Comparison of ENCODE assay signal across 31 mouse cellular contexts in the genomic region with DNA sequence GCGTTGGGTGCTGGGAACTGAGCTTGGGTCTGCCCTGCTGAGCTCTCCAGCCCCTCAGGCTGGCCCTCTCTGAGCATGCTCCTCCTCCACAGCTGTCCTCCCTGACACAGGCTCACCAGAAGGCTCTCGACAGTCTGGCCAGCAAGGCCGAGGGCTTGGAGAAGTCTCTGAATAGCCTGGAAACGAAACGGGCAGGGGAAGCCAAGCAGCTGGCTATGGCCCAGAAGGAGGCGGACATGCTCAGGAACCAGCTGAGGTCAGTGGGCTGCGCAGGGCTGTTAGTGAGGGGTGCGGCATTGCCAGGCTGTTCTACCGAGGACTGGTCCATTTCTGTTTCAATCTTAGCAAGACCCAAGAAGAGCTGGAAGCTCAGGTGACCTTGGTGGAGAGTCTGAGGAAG. TPM values are rescaled to one million over a fixed set of nuclear protein-coding genes. Genes with fewer than 3 reads are reported as not detected.
DNase-seq lines count a peak whose midpoint lies in the region; ATAC-seq and TF ChIP-seq lines count a peak whose summit lies in the region.
"Had no signal": no experiment of that assay in that cellular context is flagged by ENCODE, and none has a peak within 500 bp of the region (broad histone marks: within the 10 kb centered on the region; RNA-seq: fewer than 3 reads in every experiment).

No protein-coding gene starts in this region.

- ATAC-seq in midbrain, embryonic 11.5 days (ENCODE audit: low FRiP score), result no peak
- no peak for ATAC-seq in midbrain, embryonic 13.5 days
- ATAC-seq: CD4-positive, CD25-positive, alpha-beta regulatory T cell, adult 4 months; forebrain, embryonic 15.5 days; intestine, embryonic 15.5 days had no signal

- no peak overlapping the region for H3K4me3 ChIP-seq in gastrocnemius, adult 2 months
- H3K4me3 ChIP-seq in midbrain, embryonic 11.5 days (ENCODE audit: low read depth, low read length), result no peak overlapping the region
- no peak overlapping the region for H3K4me3 ChIP-seq in midbrain, embryonic 13.5 days (replicated peaks)
- H3K4me3 ChIP-seq: embryonic facial prominence, embryonic 12.5 days; erythroblast, embryonic 14.5 days; forebrain, embryonic 12.5 days; forebrain, embryonic 15.5 days; heart, adult 2 months; heart, embryonic 10.5 days; heart, embryonic 13.5 days; hindbrain, embryonic 12.5 days; hindbrain, embryonic 15.5 days; intestine, embryonic 15.5 days had no signal

- peaks cover 8% of the 10 kb centered on the region; the same call in 1 of the 2 replicates for H3K36me3 ChIP-seq in midbrain, embryonic 11.5 days (ENCODE audit: control insufficient read depth, insufficient read depth, low read length)
- H3K36me3 ChIP-seq in midbrain, embryonic 13.5 days, result peaks cover 10% of the 10 kb centered on the region
- H3K36me3 ChIP-seq: forebrain, embryonic 15.5 days; hindbrain, embryonic 15.5 days had no signal

- no peak overlapping the region for H3K9ac ChIP-seq in midbrain, embryonic 11.5 days (ENCODE audit: low read length)
- H3K9ac ChIP-seq in midbrain, embryonic 13.5 days (replicated peaks), result no peak overlapping the region
- H3K9ac ChIP-seq: embryonic facial prominence, embryonic 12.5 days; forebrain, embryonic 12.5 days; forebrain, embryonic 15.5 days; heart, embryonic 13.5 days; hindbrain, embryonic 12.5 days; hindbrain, embryonic 15.5 days; intestine, embryonic 15.5 days had no signal

- no peak overlapping the region for H3K4me2 ChIP-seq in midbrain, embryonic 11.5 days
- H3K4me2 ChIP-seq in midbrain, embryonic 13.5 days (replicated peaks), result no peak overlapping the region
- H3K4me2 ChIP-seq: embryonic facial prominence, embryonic 12.5 days; forebrain, embryonic 12.5 days; forebrain, embryonic 15.5 days; heart, embryonic 13.5 days; hindbrain, embryonic 12.5 days; hindbrain, embryonic 15.5 days; intestine, embryonic 15.5 days had no signal

- no peaks in the 10 kb centered on the region for H3K27me3 ChIP-seq in midbrain, embryonic 11.5 days (ENCODE audit: control insufficient read depth, insufficient read depth, low read length)
- no peaks in the 10 kb centered on the region for H3K27me3 ChIP-seq in midbrain, embryonic 13.5 days
- H3K27me3 ChIP-seq: embryonic facial prominence, embryonic 12.5 days; forebrain, embryonic 12.5 days; forebrain, embryonic 15.5 days; heart, embryonic 13.5 days; hindbrain, embryonic 12.5 days; hindbrain, embryonic 15.5 days; intestine, embryonic 15.5 days had no signal

- TF ChIP-seq CTCF in gastrocnemius, adult 2 months (IDR thresholded peaks at IDR 0.05), result no peak

- H3K27ac ChIP-seq in gastrocnemius, adult 2 months, result no peak overlapping the region
- H3K27ac ChIP-seq in midbrain, embryonic 11.5 days (ENCODE audit: low read depth, low read length), result no peak overlapping the region
- H3K27ac ChIP-seq in midbrain, embryonic 13.5 days, result no peak overlapping the region
- H3K27ac ChIP-seq: embryonic facial prominence, embryonic 12.5 days; forebrain, embryonic 12.5 days; forebrain, embryonic 15.5 days; heart, adult 2 months; heart, embryonic 10.5 days; heart, embryonic 13.5 days; hindbrain, embryonic 12.5 days; hindbrain, embryonic 15.5 days; intestine, embryonic 15.5 days had no signal

- H3K9me3 ChIP-seq in midbrain, embryonic 11.5 days (ENCODE audit: control insufficient read depth, low read length), result no peaks in the 10 kb centered on the region
- no peaks in the 10 kb centered on the region for H3K9me3 ChIP-seq in midbrain, embryonic 13.5 days
- H3K9me3 ChIP-seq: embryonic facial prominence, embryonic 12.5 days; forebrain, embryonic 12.5 days; forebrain, embryonic 15.5 days; heart, embryonic 10.5 days; heart, embryonic 13.5 days; hindbrain, embryonic 12.5 days; hindbrain, embryonic 15.5 days; intestine, embryonic 15.5 days had no signal

- H3K4me1 ChIP-seq in midbrain, embryonic 11.5 days (ENCODE audit: control insufficient read depth, insufficient read depth, low read length), result no peaks in the 10 kb centered on the region
- H3K4me1 ChIP-seq in midbrain, embryonic 13.5 days (replicated peaks), result no peaks in the 10 kb centered on the region
- H3K4me1 ChIP-seq: embryonic facial prominence, embryonic 12.5 days; forebrain, embryonic 12.5 days; forebrain, embryonic 15.5 days; heart, embryonic 13.5 days; hindbrain, embryonic 12.5 days; hindbrain, embryonic 15.5 days; intestine, embryonic 15.5 days had no signal

- intact Hi-C loops in gastrocnemius, adult 2 months (cut with DNase I), result no loop called here

- 89% methylated on average over 9 of the region's 9 CpGs for WGBS in midbrain, embryonic 11.5 days
- 90% methylated on average over 9 of the region's 9 CpGs for WGBS in midbrain, embryonic 13.5 days

- peak; percentile 72 to 75 for DNase-seq in cerebellum, postnatal 10 days
- DNase-seq in cerebellum, adult 9-11 months, result no peak
- peak; percentile 29 for DNase-seq in gastrocnemius, postnatal 10 days
- no peak for DNase-seq in gastrocnemius, adult 2 months
- peak; percentile 18 for DNase-seq in kidney, postnatal 14 days
- DNase-seq in kidney, postnatal 36 days, result no peak
- DNase-seq in midbrain, embryonic 11.5 days (ENCODE audit: low spot score, missing footprints), result peak; percentile 49
- DNase-seq: adrenal gland, adult 2 months; adrenal gland, postnatal 36 days; cerebellum, adult 11 months; cerebellum, adult 9-10 months; gastrocnemius, postnatal 36 days; heart, adult 2 months; heart, postnatal 14 days; heart, postnatal 4 days; kidney, adult 11 months had no signal

RNA-seq across cellular contexts. Expression of a gene that starts 7.5 kb away (rescaled TPM):
- 1 to 10 TPM; 5.0 to 6.8 TPM for total RNA-seq in gastrocnemius, postnatal 10 days (2021)
- 1 to 10 TPM; 1.7 TPM for total RNA-seq in gastrocnemius, adult 2 months (2021)
- 8.9 and 10.8 TPM in 2 replicates for polyA plus RNA-seq in midbrain, embryonic 11.5 days (2014; fragmentation: Nextera tagmentation; extraction: Ambion mirVana)
- polyA plus RNA-seq in midbrain, embryonic 13.5 days (2015; fragmentation: Nextera tagmentation; extraction: Ambion mirVana), result 6.5 and 8.4 TPM in 2 replicates

RNA-seq across cellular contexts. Expression of a gene that starts 7.7 kb away (rescaled TPM):
- total RNA-seq in gastrocnemius, postnatal 10 days (2021), result 10 to 100 TPM; 11.6 to 13.6 TPM
- 1 to 10 TPM in 1 of 2 experiments, under 1 TPM in 1; 0.73 to 1.0 TPM for total RNA-seq in gastrocnemius, adult 2 months (2021)
- polyA plus RNA-seq in midbrain, embryonic 11.5 days (2014; fragmentation: Nextera tagmentation; extraction: Ambion mirVana), result 56.7 and 57.7 TPM in 2 replicates
- 23.1 and 23.2 TPM in 2 replicates for polyA plus RNA-seq in midbrain, embryonic 13.5 days (2015; fragmentation: Nextera tagmentation; extraction: Ambion mirVana)

RNA-seq across cellular contexts. Expression of a gene that starts 8.6 kb away (rescaled TPM):
- not detected for total RNA-seq in gastrocnemius, postnatal 10 days (2021)
- not detected for total RNA-seq in gastrocnemius, adult 2 months (2021)
- polyA plus RNA-seq in midbrain, embryonic 11.5 days (2014; fragmentation: Nextera tagmentation; extraction: Ambion mirVana), result 0.22 and 0.46 TPM in 2 replicates
- 0.73 and 1.1 TPM in 2 replicates for polyA plus RNA-seq in midbrain, embryonic 13.5 days (2015; fragmentation: Nextera tagmentation; extraction: Ambion mirVana)
- total RNA-seq: adrenal gland, adult 2 months; adrenal gland, postnatal 36 days; gastrocnemius, postnatal 36 days; granulocyte monocyte progenitor cell, adult 5-6 weeks; heart, adult 2 months; heart, postnatal 14 days; heart, postnatal 4 days had no signal
- polyA plus RNA-seq: adrenal gland, adult 2 months; heart, adult 2 months had no signal

RNA-seq across cellular contexts. Expression of a gene that starts 18.5 kb away (rescaled TPM):
- total RNA-seq in gastrocnemius, postnatal 10 days (2021), result not detected
- total RNA-seq in gastrocnemius, adult 2 months (2021), result not detected
- polyA plus RNA-seq in midbrain, embryonic 11.5 days (2014; fragmentation: Nextera tagmentation; extraction: Ambion mirVana), result not detected in 2 replicates
- polyA plus RNA-seq in midbrain, embryonic 13.5 days (2015; fragmentation: Nextera tagmentation; extraction: Ambion mirVana), result not detected in 2 replicates
- total RNA-seq: adrenal gland, adult 2 months; gastrocnemius, postnatal 36 days; granulocyte monocyte progenitor cell, adult 5-6 weeks; heart, adult 2 months; heart, postnatal 14 days; heart, postnatal 4 days; MEL had no signal
- polyA plus RNA-seq: adrenal gland, adult 2 months; C2C12; embryonic facial prominence, embryonic 12.5 days; forebrain, embryonic 15.5 days; heart, adult 2 months; heart, embryonic 13.5 days; heart, embryonic 16.5 days; hindbrain, embryonic 12.5 days; hindbrain, embryonic 15.5 days; intestine, embryonic 15.5 days had no signal

RNA-seq across cellular contexts. Expression of a gene that starts 27.6 kb away (rescaled TPM):
- under 1 TPM; 0.14 to 0.19 TPM for total RNA-seq in gastrocnemius, postnatal 10 days (2021)
- not detected for total RNA-seq in gastrocnemius, adult 2 months (2021)
- polyA plus RNA-seq in midbrain, embryonic 11.5 days (2014; fragmentation: Nextera tagmentation; extraction: Ambion mirVana), result 0.08 TPM in 1 of 2 replicates, not detected in the other
- polyA plus RNA-seq in midbrain, embryonic 13.5 days (2015; fragmentation: Nextera tagmentation; extraction: Ambion mirVana), result 0.06 and 0.11 TPM in 2 replicates
- total RNA-seq: gastrocnemius, postnatal 36 days; granulocyte monocyte progenitor cell, adult 5-6 weeks had no signal
- polyA plus RNA-seq: CD4-positive, CD25-positive, alpha-beta regulatory T cell, adult 4 months; erythroblast, embryonic 14.5 days; forebrain, embryonic 12.5 days had no signal

Comparison
In these comparisons a context has a peak if more than half of its experiments do, and no peak if none do; other contexts are left out.
1. DNase-seq: peak in cerebellum, postnatal 10 days (2 of 2), gastrocnemius, postnatal 10 days (single experiment), kidney, postnatal 14 days (single experiment) and midbrain, embryonic 11.5 days (single experiment); none in cerebellum, adult 9-11 months (single experiment), gastrocnemius, adult 2 months (single experiment) and kidney, postnatal 36 days (0 of 2).
2. RNA of a gene that starts 7.7 kb away (total RNA-seq): 11.6 to 13.6 TPM in gastrocnemius, postnatal 10 days; 0.73 to 1.0 TPM in gastrocnemius, adult 2 months; every median in the first group is over 4 times any median in the second.